ENCODE assay signal across 8 mouse cellular contexts in genomic region chr10:81574081-81575056, GRCm38 (mm10). TPM values are rescaled to one million over a fixed set of nuclear protein-coding genes. Genes with fewer than 3 reads are reported as not detected.
DNase-seq lines count a peak whose midpoint lies in the region; ATAC-seq and TF ChIP-seq lines count a peak whose summit lies in the region.

Tle2 (plus strand) TSS chr10:81574561.

- 0 out of 2 replicates have a peak, but pooled peaks cover 5% of the 10 kb centered on the region for H3K27me3 ChIP-seq in embryonic facial prominence, embryonic 14.5 days (replicated peaks; ENCODE audit: control insufficient read depth, insufficient read depth, low read length)
- peaks cover 10% of the 10 kb centered on the region; the same call in 1 of the 2 replicates for H3K27me3 ChIP-seq in intestine, postnatal 0 days (replicated peaks; ENCODE audit: control insufficient read depth, insufficient read depth, low read length)
- H3K27me3 ChIP-seq in midbrain, embryonic 14.5 days (ENCODE audit: control insufficient read depth, insufficient read depth, low read length) = peaks cover 47% of the 10 kb centered on the region

- intact Hi-C loops in left cerebral cortex, adult 2 months (cut with DNase I) = loop anchor here (2.0 kb wide), 1 partner anchor 22 kb away; no protein-coding TSS in a partner anchor

- no peak for DNase-seq in left cerebral cortex, adult 2 months (ENCODE audit: extremely low spot score in 1 of 2, low spot score in 2 of 2)
- DNase-seq in left cerebral cortex, adult 11 months (ENCODE audit: low spot score) = no peak
- DNase-seq in adrenal gland, postnatal 10 days = no peak
- no peak for DNase-seq in embryonic facial prominence, embryonic 14.5 days (ENCODE audit: low spot score)
- no peak for DNase-seq in midbrain, embryonic 14.5 days
- no peak for DNase-seq in gastrocnemius, postnatal 4 days (ENCODE audit: low spot score in 2 of 2)

- H3K9ac ChIP-seq in embryonic facial prominence, embryonic 14.5 days (ENCODE audit: low read depth, low read length) = peak within 1 kb of the TSS; percentile 78
- peak within 1 kb of the TSS; percentile 35; the same call in 1 of the 2 replicates for H3K9ac ChIP-seq in intestine, postnatal 0 days (ENCODE audit: low read depth, low read length)
- peak within 1 kb of the TSS; percentile 65 for H3K9ac ChIP-seq in midbrain, embryonic 14.5 days (replicated peaks; ENCODE audit: low read length)

- peak within 1 kb of the TSS; percentile 89 for H3K4me2 ChIP-seq in embryonic facial prominence, embryonic 14.5 days (ENCODE audit: low read depth, low read length)
- H3K4me2 ChIP-seq in intestine, postnatal 0 days (replicated peaks; ENCODE audit: low read depth) = peak within 1 kb of the TSS; percentile 89
- peak within 1 kb of the TSS; percentile 73 for H3K4me2 ChIP-seq in midbrain, embryonic 14.5 days (ENCODE audit: low read length)

- WGBS in embryonic facial prominence, embryonic 14.5 days = 24% methylated on average over 10 of the region's 10 CpGs
- WGBS in intestine, postnatal 0 days = 25% methylated on average over 10 of the region's 10 CpGs
- 16% methylated on average over 10 of the region's 10 CpGs for WGBS in midbrain, embryonic 14.5 days

- H3K36me3 ChIP-seq in embryonic facial prominence, embryonic 14.5 days (ENCODE audit: control insufficient read depth, insufficient read depth, low read length) = peaks cover 12% of the 10 kb centered on the region; the same call in 1 of the 2 replicates
- no peaks in the 10 kb centered on the region for H3K36me3 ChIP-seq in intestine, postnatal 0 days (ENCODE audit: control insufficient read depth, insufficient read depth)
- H3K36me3 ChIP-seq in midbrain, embryonic 14.5 days (ENCODE audit: control insufficient read depth, insufficient read depth, low read length) = no peaks in the 10 kb centered on the region

- H3K4me1 ChIP-seq in embryonic facial prominence, embryonic 14.5 days (ENCODE audit: control insufficient read depth, insufficient read depth, low read length) = peaks cover 51% of the 10 kb centered on the region
- H3K4me1 ChIP-seq in intestine, postnatal 0 days (replicated peaks; ENCODE audit: control insufficient read depth, insufficient read depth, low read length) = peaks cover 7% of the 10 kb centered on the region
- peaks cover 45% of the 10 kb centered on the region for H3K4me1 ChIP-seq in midbrain, embryonic 14.5 days (ENCODE audit: control insufficient read depth, insufficient read depth, low read length)

- peak within 1 kb of the TSS; percentile 79 for H3K27ac ChIP-seq in left cerebral cortex, adult 2 months
- peak within 1 kb of the TSS; percentile 58 for H3K27ac ChIP-seq in embryonic facial prominence, embryonic 14.5 days (replicated peaks; ENCODE audit: low read depth, low read length)
- H3K27ac ChIP-seq in intestine, postnatal 0 days (ENCODE audit: low read depth, low read length) = no peak within 1 kb of the TSS
- peak within 1 kb of the TSS; percentile 68 for H3K27ac ChIP-seq in midbrain, embryonic 14.5 days (replicated peaks; ENCODE audit: low read depth, low read length)

- peak within 1 kb of the TSS; percentile 80 for H3K4me3 ChIP-seq in left cerebral cortex, adult 2 months
- H3K4me3 ChIP-seq in embryonic facial prominence, embryonic 14.5 days (ENCODE audit: low read depth, low read length) = peak within 1 kb of the TSS; percentile 68
- H3K4me3 ChIP-seq in intestine, postnatal 0 days (ENCODE audit: low read depth, low read length) = peak within 1 kb of the TSS; percentile 48
- peak within 1 kb of the TSS; percentile 52 for H3K4me3 ChIP-seq in midbrain, embryonic 14.5 days (replicated peaks; ENCODE audit: low read depth, low read length)

- TF ChIP-seq CTCF in left cerebral cortex, adult 2 months (IDR thresholded peaks at IDR 0.05) = no peak
- TF ChIP-seq CTCF in intestine, postnatal 0 days (IDR thresholded peaks at IDR 0.05; ENCODE audit: low read depth) = peak; percentile 34

- ATAC-seq in embryonic facial prominence, embryonic 14.5 days (ENCODE audit: low read depth) = no peak
- no peak for ATAC-seq in intestine, postnatal 0 days
- no peak for ATAC-seq in midbrain, embryonic 14.5 days (ENCODE audit: low FRiP score, low TSS enrichment)
- no peak for ATAC-seq in frontal cortex, adult (ENCODE audit: low TSS enrichment)

- no peaks in the 10 kb centered on the region for H3K9me3 ChIP-seq in embryonic facial prominence, embryonic 14.5 days (ENCODE audit: control insufficient read depth, low read length)
- H3K9me3 ChIP-seq in intestine, postnatal 0 days (ENCODE audit: control insufficient read depth) = no peaks in the 10 kb centered on the region
- no peaks in the 10 kb centered on the region for H3K9me3 ChIP-seq in midbrain, embryonic 14.5 days (ENCODE audit: control insufficient read depth, low read length)

RNA-seq across cellular contexts. Expression of gene Tle2, which starts in this region (rescaled TPM):
- total RNA-seq in left cerebral cortex, adult 2 months (2021) = 10 to 100 TPM; 36.2 to 40.7 TPM
- 10 to 100 TPM; 10.9 to 18.1 TPM for total RNA-seq in adrenal gland, postnatal 10 days (2021)
- 30.2 and 39.4 TPM in 2 replicates for polyA plus RNA-seq in embryonic facial prominence, embryonic 14.5 days (2014; fragmentation: Nextera tagmentation; extraction: Ambion mirVana)
- polyA plus RNA-seq in intestine, postnatal 0 days (2015; fragmentation: Nextera tagmentation; extraction: Ambion mirVana) = 3.0 and 5.2 TPM in 2 replicates
- polyA plus RNA-seq in midbrain, embryonic 14.5 days (2014; fragmentation: Nextera tagmentation; extraction: Ambion mirVana) = 20.4 and 25.7 TPM in 2 replicates
- 10 to 100 TPM in 1 of 2 experiments, 1 to 10 TPM in 1; 7.8 to 10.5 TPM for total RNA-seq in gastrocnemius, postnatal 4 days (2021)
